Mouse (Mus musculus) ES-E14 (cell line): ENCODE data around the gene Ckm.

Source experiments
- CHD2 ChIP-seq: IDR thresholded peaks from 2 replicates; pipeline ENCODE4 v1.6.1; 2014; ENCODE audit warnings: mild to moderate bottlenecking, low read depth, low read length, inconsistent platforms
- MAFK ChIP-seq: IDR thresholded peaks from 2 replicates; pipeline ENCODE4 v1.6.1; 2014; ENCODE audit warnings: mild to moderate bottlenecking, low read depth, low read length, inconsistent platforms; ENCODE audit not compliant: insufficient read depth
- ZNF384 ChIP-seq: IDR thresholded peaks from 2 replicates; pipeline ENCODE4 v1.6.1; 2012; ENCODE audit warnings: low read depth, low read length, inconsistent platforms

DNA sequence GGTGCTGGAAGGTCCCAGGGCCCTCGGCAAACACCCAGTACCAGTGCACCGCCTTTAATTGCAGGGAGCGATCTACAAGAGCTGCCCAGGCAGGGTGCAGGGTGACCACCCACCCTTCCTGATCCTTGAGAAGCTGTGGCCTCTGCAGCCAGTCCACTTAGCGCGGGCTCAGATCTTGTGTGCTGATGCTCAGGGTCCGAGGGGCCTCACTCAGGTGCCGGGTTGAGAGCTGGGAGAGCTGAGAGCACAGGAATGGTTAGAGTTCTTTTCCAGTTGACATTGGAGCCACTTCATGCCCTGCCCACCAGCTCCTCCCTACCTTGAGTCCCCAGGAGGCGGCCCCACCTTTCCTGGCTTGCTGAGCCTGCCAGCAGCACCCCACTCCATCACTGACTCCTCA lies 10.1 kb upstream of the Ckm start:
- no peak for TF ChIP-seq ZNF384
- TF ChIP-seq CHD2, result no peak
- TF ChIP-seq MAFK, result no peak
